Mouse (Mus musculus) thymus, adult 2 months (tissue): ENCODE measurements around the gene Krt81. TPM values are rescaled to one million over a fixed set of nuclear protein-coding genes. Genes with fewer than 3 reads are reported as not detected.

Experiments used
- DNase-seq: peaks from one replicate; pipeline ENCODE4 v3.0.0; 2021
- H3K27ac ChIP-seq: fragments of 200-500 bp; 2 replicates; pipeline ENCODE4 v1.5.1; 2012; ENCODE audit warnings: low read length, control low read depth; ENCODE audit not compliant: control insufficient read depth, insufficient read depth
- H3K27me3 ChIP-seq: fragments of 200-500 bp; 2 replicates; pipeline ENCODE4 v1.6.1; 2012; ENCODE audit warnings: mild to moderate bottlenecking, low read length, moderate library complexity, mixed read lengths; ENCODE audit not compliant: control insufficient read depth, insufficient read depth
- H3K36me3 ChIP-seq: fragments of 200-500 bp; 2 replicates; pipeline ENCODE4 v1.6.1; 2012; ENCODE audit warnings: mild to moderate bottlenecking, low read length, moderate library complexity; ENCODE audit not compliant: control insufficient read depth, insufficient read depth
- H3K4me1 ChIP-seq: fragments of 200-500 bp; replicated peaks from 2 replicates; pipeline ENCODE4 v1.6.1; 2012; ENCODE audit warnings: low read length; ENCODE audit not compliant: control insufficient read depth, insufficient read depth
- H3K4me3 ChIP-seq: fragments of 200-500 bp; 2 replicates; pipeline ENCODE4 v1.5.1; 2012; ENCODE audit warnings: mild to moderate bottlenecking, low read length, control low read depth, moderate library complexity; ENCODE audit not compliant: control insufficient read depth, insufficient read depth
- CTCF ChIP-seq: fragments of 200-500 bp; IDR thresholded peaks from 2 replicates; pipeline ENCODE4 v1.5.1; 2012; ENCODE audit warnings: mild to moderate bottlenecking, control low read depth, low read length, moderate library complexity, borderline replicate concordance; ENCODE audit not compliant: control insufficient read depth, poor library complexity, insufficient read depth; ENCODE audit errors: extremely low read depth
- POLR2A ChIP-seq: fragments of 200-500 bp; IDR thresholded peaks from 2 replicates; pipeline ENCODE4 v1.6.1; 2012; ENCODE audit warnings: mild to moderate bottlenecking, low read length, control low read depth, moderate library complexity; ENCODE audit not compliant: control insufficient read depth, poor library complexity, insufficient read depth; ENCODE audit errors: extremely low read depth
- WGBS: fragments of 180-500 bp; shearing (Covaris S2); methylation state at CpG from one replicate; pipeline ENCODE4 v1.1.7; 2018; 5-methylcytosine and 5-hydroxymethylcytosine counted together
- polyA plus RNA-seq: library from polyadenylated mRNA; depleted of rRNA; stranded (reverse); fragments of >200 nt; gene quantifications from 2 replicates; pipeline ENCODE4 v1.2.3, GENCODE M21; 2012

The Krt81 gene
- polyA plus RNA-seq, 1 experiment = 0.66 TPM

DNA sequence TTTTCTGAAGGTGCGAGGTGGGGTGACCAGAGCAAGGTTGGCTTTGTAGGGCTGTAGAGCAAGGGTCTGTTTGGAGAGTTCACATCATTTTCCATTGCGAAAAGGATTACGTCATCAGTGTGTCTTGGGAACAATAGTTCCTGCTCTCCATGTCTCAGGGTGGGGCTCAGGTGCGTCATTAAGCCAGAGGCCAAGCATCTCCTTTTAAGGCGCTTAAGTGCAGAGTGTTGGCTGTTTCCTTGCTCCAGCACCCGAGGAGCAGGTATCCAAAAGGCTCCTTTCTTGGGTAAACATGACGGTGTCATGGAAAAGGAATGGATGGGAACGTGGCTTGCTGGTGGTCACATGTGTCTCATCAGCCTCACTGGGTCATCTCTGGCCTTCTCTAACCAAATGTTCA is 8.8 kb downstream of the Krt81 start:
- Histone ChIP-seq H3K27ac (no peak overlapping the region), H3K36me3 (no peaks in the 10 kb centered on the region), H3K4me3 (no peak overlapping the region), H3K4me1 (no peaks in the 10 kb centered on the region), H3K27me3 (no peaks in the 10 kb centered on the region)
- TF ChIP-seq CTCF (no peak), POLR2A (no peak)
- no peak for DNase-seq
- WGBS = 92% methylated on average over 8 of the region's 8 CpGs

DNA sequence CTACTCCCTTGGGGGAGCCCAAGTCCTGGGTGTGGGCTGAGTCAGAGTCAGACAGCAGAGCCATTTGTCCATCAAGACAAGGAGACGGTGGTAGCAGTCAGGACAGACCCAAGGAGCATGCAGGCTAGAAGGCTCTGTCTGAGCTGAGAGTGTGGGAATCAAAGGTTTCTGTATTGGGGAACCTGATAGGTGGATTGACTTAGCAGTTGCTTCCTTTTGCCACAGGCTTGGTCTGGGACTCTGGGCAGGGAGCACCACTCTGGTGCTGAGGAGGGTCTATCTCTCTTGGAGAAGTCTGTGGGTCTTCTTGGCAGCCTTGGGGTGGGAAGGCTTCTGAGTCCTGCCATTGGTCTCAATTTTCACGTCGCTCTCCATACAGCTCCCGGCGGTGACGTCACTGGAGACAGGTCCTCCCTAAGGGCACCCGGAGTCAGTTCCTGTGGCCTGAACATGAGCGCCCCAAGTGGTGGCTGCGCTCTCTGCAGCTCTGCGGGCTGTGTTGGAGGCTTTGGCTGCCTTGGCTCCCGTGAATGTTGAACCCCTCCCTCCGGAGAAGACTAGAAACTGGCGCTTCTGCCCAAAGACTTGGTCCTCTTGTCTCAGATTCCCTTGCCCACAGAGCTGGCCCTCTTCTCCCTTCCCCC is 10.3 kb downstream of the Krt81 start:
- Histone ChIP-seq H3K27me3 (no peaks in the 10 kb centered on the region), H3K4me1 (no peaks in the 10 kb centered on the region), H3K27ac (no peak overlapping the region), H3K4me3 (no peak overlapping the region), H3K36me3 (no peaks in the 10 kb centered on the region)
- peak; percentile 76 for DNase-seq
- TF ChIP-seq CTCF = peak; percentile 84; the same call in 1 of the 2 replicates
- TF ChIP-seq POLR2A = no peak
- WGBS = 10% methylated on average over 13 of the region's 13 CpGs

DNA sequence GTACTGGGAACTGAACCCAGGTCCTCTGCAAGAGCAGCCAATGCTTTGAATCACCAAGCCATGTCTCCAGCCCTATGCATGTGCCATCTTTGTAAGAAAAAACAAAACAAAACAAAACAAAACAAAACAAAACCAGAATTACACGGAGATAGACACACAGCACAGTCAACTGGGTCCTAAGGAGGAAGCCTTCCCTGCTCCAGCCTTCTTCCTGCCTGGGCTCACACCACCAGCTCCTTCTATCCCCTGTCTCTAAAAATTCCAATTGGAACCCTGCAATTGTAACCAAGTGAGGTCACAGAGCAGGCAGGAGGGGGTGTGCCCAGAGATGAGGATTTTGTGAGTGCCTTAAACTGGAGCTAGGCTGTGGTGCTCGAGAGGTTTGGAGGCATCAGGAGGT is 16.1 kb downstream of the Krt81 start, which contains the start of gene Krt88:
Krt88 (plus strand) TSS at position 301 of the 400 bp plus-strand sequence.
- Histone ChIP-seq H3K4me3 (no peak within 1 kb of the TSS), H3K27ac (no peak within 1 kb of the TSS), H3K4me1 (no peaks in the 10 kb centered on the region), H3K27me3 (no peaks in the 10 kb centered on the region), H3K36me3 (no peaks in the 10 kb centered on the region)
- 73% methylated on average over 2 of the region's 2 CpGs for WGBS
- no peak for DNase-seq
- TF ChIP-seq CTCF (no peak), POLR2A (no peak)

DNA sequence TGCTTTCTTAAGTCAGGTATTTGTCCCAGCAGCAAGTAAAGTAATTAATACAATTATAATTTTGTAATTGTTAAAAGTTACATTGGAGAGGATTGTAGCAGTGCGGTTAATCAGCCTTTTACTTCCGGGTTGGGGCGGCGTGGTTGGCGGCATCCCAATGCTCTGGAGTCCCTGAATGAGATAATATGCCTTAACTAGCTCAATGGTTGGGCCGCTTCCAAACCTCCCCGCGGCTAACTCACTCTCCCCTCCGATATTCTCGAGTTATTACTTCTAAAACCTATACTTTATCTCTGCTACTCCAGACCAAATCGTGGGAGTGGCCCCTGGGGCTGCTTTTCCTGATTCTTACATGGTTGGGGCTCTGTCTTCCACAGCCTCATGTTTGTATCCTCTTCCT is 17.0 kb downstream of the Krt81 start:
- WGBS = 84% methylated on average over 11 of the region's 11 CpGs

DNA sequence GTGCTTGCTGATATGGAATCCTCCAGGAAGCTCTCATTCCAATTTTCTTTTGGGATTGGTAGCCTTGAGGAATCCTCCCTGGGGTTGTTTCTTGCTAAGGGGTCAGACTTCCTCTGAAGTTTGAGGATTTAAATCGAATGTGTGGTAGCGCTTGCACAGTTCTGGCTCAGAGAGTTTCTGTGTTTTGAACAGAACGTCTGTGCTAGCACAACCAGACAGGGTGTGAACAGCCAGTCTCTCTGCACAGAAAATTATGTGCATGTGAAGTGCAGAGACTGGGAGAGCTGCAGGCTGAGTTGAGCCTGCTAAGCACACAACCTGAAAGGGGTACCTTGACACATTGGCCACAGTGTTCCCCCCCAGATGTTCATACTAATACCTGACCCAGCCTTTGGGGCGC is 22.7 kb downstream of the Krt81 start:
- no peak for TF ChIP-seq POLR2A
- no peak for TF ChIP-seq CTCF
- H3K4me1 ChIP-seq = no peaks in the 10 kb centered on the region
- no peak overlapping the region for H3K4me3 ChIP-seq
- DNase-seq = no peak
- H3K27me3 ChIP-seq = peaks cover 2% of the 10 kb centered on the region; the same call in 1 of the 2 replicates
- H3K36me3 ChIP-seq = no peaks in the 10 kb centered on the region
- WGBS = 83% methylated on average over 4 of the region's 4 CpGs
- no peak overlapping the region for H3K27ac ChIP-seq

More for the DNA sequence above, 17.0 kb downstream of the Krt81 start:
- Histone ChIP-seq H3K4me3 (no peak overlapping the region), H3K4me1 (no peaks in the 10 kb centered on the region), H3K36me3 (no peaks in the 10 kb centered on the region), H3K27me3 (no peaks in the 10 kb centered on the region), H3K27ac (no peak overlapping the region)
- TF ChIP-seq POLR2A (no peak), CTCF (no peak)
- no peak for DNase-seq

DNA sequence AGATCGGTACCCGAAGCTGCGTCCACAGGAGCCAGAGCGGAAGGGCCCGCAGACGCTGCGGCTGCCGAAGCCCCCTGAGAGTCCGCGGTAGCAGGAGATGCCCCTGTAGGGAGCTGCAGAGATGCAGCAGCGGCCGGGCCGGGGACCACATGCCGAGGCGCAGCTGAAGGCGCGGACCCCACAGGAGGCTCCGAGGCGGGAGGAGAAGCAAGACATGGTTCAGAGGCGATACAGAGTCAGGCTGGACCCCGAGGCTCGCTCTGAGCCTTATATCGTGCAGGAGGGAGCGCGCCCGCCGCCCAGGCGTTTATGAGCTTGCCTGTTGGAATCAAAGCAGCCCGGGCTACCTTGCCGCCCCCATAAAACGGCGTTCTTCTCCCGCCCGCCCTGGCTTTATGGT is 25.0 kb downstream of the Krt81 start, which contains the start of gene Krt87:
Krt87 (minus strand) TSS at position 250 of the 400 bp plus-strand sequence.
- H3K4me3 ChIP-seq = no peak within 1 kb of the TSS
- 15% methylated on average over 34 of the region's 34 CpGs for WGBS
- H3K36me3 ChIP-seq = no peaks in the 10 kb centered on the region
- H3K27me3 ChIP-seq = peaks cover 2% of the 10 kb centered on the region; the same call in 1 of the 2 replicates
- H3K27ac ChIP-seq = no peak within 1 kb of the TSS
- DNase-seq = no peak
- H3K4me1 ChIP-seq = no peaks in the 10 kb centered on the region
- TF ChIP-seq POLR2A = no peak
- TF ChIP-seq CTCF = no peak

DNA sequence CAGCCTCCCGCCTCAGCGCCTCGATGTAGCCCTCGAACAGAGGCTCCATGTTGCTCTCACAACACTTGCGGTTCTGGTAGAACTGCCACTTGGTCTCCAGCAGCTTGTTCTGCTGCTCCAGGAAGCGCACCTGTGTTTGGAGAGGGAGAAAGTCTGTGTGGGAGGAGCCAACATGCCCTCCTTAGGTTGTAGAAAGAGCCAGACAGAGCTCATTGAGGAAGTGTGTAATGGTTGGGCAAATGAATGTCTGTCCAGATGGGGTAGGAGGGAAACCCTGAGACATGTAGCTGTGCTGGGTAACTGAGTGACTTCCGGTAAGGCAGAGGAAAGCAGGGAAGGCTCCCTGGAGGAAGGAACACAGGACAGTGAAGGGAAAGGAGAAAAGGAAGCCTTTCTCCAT is 26.9 kb downstream of the Krt81 start:
- no peaks in the 10 kb centered on the region for H3K36me3 ChIP-seq
- H3K27ac ChIP-seq = no peak overlapping the region

More for the DNA sequence above, 26.9 kb downstream of the Krt81 start:
- WGBS = 45% methylated on average over 7 of the region's 7 CpGs
- TF ChIP-seq POLR2A (no peak), CTCF (no peak)
- no peak for DNase-seq
- H3K4me3 ChIP-seq = no peak overlapping the region
- peaks cover 2% of the 10 kb centered on the region; the same call in 1 of the 2 replicates for H3K27me3 ChIP-seq
- no peaks in the 10 kb centered on the region for H3K4me1 ChIP-seq
